Mouse (Mus musculus): ENCODE measurements around the gene Mafb. TPM values are rescaled to one million over a fixed set of nuclear protein-coding genes. Genes with fewer than 3 reads are reported as not detected.

Gene Mafb
- polyA plus RNA-seq, 1 experiment from 2014 or later = 5.3 TPM

DNA sequence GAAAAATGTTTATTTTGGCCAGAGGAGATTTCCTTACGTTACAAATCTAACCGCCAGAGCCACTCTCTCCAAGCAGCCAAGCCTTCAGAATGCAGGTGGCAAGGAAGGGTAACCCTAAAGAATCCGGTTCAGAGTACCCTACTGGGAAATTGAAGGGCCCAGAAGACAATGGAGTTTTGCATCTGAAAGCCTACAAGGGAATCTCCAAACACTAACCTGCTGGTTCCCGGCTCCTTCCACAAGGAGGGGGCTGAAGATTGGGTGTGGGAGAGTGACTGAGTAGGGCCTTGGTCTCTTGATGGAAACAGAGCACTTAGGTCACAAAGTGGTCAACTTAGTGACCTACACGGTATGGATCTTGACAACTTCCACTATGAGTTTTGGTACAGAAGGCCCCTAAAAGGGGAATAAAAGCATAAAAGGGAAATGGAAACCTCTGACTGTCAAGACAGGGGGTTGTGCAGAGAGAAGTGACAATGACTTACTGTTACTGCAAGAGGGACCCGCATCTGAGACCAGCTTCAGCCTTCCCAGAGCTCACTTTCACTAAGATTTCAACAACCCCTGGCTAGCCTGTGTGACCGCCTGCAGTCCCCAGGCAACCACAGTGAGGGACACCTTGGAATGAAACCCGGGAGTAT lies 6.5 kb downstream of the Mafb start:
- Histone ChIP-seq H3K9me3 (no peaks in the 10 kb centered on the region), H3K4me3 (no peak overlapping the region), H3K27me3 (replicated peaks; ENCODE audit: low read depth, poor library complexity, severe bottlenecking) (peaks cover 93% of the 10 kb centered on the region), H3K36me3 (replicated peaks) (no peaks in the 10 kb centered on the region), H3K4me1 (peaks cover 26% of the 10 kb centered on the region), H3K27ac (replicated peaks) (no peak overlapping the region)
- 2% methylated on average over 8 of the region's 8 CpGs for WGBS
- DNase-seq (ENCODE audit: low spot score) = peak; percentile 35

DNA sequence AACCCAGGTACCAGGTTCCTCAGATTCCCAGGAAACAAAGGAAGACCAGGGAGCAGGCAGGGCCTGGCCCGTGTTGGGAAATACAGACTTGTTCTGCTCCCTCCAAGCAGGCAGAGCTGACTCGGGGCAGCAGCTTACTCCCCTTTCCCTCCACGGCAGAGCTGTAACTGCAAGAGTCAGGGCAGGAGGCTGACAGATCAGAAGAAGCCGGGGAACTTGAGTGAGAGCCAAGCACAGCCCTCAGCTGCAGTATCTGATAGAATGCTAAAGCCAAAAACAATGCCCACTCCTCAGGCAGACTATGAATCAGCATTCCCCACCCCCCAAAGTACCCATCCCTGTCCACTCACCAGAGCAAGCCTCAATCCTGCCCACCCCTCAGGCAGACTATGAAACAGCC lies 8.0 kb downstream of the Mafb start:
- 6% methylated on average over 4 of the region's 4 CpGs for WGBS
- no peak for DNase-seq (ENCODE audit: low spot score)
- H3K27me3 ChIP-seq (replicated peaks; ENCODE audit: low read depth, poor library complexity, severe bottlenecking) = peaks cover 82% of the 10 kb centered on the region

DNA sequence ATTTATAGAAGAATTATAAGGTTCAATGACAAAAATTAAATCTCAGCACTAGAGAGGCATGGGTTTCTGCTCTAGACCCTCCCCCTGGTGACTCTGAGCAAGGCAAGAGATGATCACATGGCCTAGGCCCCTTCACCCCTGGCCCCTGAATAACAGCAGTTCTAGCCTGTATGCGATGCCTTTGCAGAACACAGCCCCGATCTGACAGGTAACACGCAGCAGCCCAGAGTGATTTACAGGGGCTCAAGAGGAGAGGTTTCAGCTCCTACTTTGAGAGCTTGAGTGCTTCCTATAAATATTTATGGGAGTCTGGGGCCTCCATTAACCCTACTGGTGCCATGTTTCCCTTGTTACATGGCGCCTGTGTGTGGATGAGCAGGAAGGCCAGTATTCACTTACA lies 9.4 kb downstream of the Mafb start:
- peaks cover 30% of the 10 kb centered on the region for H3K4me1 ChIP-seq
- DNase-seq (ENCODE audit: low spot score) = no peak
- H3K9me3 ChIP-seq = no peaks in the 10 kb centered on the region
- peaks cover 73% of the 10 kb centered on the region for H3K27me3 ChIP-seq (replicated peaks; ENCODE audit: low read depth, poor library complexity, severe bottlenecking)
- no peak overlapping the region for H3K4me3 ChIP-seq
- WGBS = 72% methylated on average over 4 of the region's 4 CpGs
- H3K27ac ChIP-seq (replicated peaks) = no peak overlapping the region
- no peaks in the 10 kb centered on the region for H3K36me3 ChIP-seq (replicated peaks)

More for the DNA sequence above, 8.0 kb downstream of the Mafb start:
- no peaks in the 10 kb centered on the region for H3K36me3 ChIP-seq (replicated peaks)
- no peaks in the 10 kb centered on the region for H3K9me3 ChIP-seq
- H3K4me1 ChIP-seq = peaks cover 16% of the 10 kb centered on the region
- H3K27ac ChIP-seq (replicated peaks) = no peak overlapping the region
- no peak overlapping the region for H3K4me3 ChIP-seq

DNA sequence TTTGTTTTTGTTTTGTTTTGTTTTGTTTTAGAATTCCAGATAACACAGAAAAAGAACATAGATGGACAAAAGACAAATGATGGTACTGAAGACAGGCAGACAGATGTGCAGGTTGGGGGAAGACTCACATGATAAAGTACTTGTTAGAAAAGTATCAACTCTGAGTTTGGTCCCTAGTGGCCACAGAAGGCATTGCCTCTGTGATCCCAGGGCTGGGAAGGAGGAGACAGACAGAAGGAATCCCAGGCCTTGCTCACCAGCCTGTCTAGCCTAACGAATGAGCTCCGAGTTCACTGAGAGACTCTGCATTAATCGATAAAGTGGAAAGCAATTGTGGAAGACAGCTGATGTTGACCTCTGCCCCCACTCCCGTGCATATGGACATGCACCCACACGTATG lies 10.7 kb downstream of the Mafb start:
- Histone ChIP-seq H3K9me3 (no peaks in the 10 kb centered on the region), H3K4me3 (no peak overlapping the region), H3K36me3 (replicated peaks) (no peaks in the 10 kb centered on the region), H3K4me1 (peaks cover 36% of the 10 kb centered on the region), H3K27me3 (replicated peaks; ENCODE audit: low read depth, poor library complexity, severe bottlenecking) (peaks cover 63% of the 10 kb centered on the region), H3K27ac (replicated peaks) (no peak overlapping the region)
- peak; percentile 38 for DNase-seq (ENCODE audit: low spot score)
- 59% methylated on average over 5 of the region's 5 CpGs for WGBS

DNA sequence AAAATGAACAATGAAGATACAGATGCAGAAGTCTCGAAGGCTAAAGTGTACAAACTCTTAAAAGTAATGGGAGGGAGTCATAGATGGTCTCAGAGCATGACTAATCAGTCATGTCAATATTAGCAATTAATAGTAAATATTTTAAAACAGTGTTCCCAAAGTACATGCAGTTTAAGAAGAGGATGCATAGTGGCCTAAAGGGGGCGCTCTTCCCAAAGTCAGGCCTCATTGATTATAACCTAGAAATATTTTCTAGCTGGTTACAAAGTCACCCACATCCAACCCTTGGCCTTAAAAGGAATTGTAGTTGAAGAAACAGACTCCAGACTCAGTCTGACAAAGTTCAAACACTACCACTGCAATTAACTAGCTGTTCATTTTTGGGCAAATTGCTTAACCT lies 12.5 kb downstream of the Mafb start:
- no peaks in the 10 kb centered on the region for H3K36me3 ChIP-seq (replicated peaks)
- H3K27ac ChIP-seq (replicated peaks) = no peak overlapping the region
- peaks cover 39% of the 10 kb centered on the region for H3K4me1 ChIP-seq
- no peaks in the 10 kb centered on the region for H3K9me3 ChIP-seq
- DNase-seq (ENCODE audit: low spot score) = no peak
- peaks cover 45% of the 10 kb centered on the region for H3K27me3 ChIP-seq (replicated peaks; ENCODE audit: low read depth, poor library complexity, severe bottlenecking)
- WGBS = 62% methylated on average over 2 of the region's 2 CpGs
- no peak overlapping the region for H3K4me3 ChIP-seq

DNA sequence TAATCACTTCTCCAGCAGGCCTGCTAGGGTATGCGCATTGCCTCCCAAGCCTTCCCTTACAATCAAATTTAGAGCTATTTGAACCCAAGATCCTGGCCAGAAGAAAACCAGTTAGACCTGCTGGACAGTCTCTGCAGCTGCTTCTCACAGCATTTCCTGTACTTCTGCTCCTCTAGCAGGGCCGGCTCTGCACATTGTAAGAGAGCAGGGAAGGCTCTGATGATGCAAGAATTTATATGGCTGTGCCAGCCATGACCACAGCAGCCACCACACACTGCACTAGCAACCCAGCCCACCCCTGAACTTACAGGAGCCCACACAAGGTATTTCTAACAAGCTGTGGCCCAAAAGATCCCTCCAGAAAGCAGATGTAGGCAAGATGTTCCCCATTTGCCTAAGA lies 13.3 kb downstream of the Mafb start:
- 52% methylated on average over 2 of the region's 2 CpGs for WGBS
- Histone ChIP-seq H3K27ac (replicated peaks) (no peak overlapping the region; the same call in 1 of the 2 replicates), H3K4me1 (peaks cover 41% of the 10 kb centered on the region)

DNA sequence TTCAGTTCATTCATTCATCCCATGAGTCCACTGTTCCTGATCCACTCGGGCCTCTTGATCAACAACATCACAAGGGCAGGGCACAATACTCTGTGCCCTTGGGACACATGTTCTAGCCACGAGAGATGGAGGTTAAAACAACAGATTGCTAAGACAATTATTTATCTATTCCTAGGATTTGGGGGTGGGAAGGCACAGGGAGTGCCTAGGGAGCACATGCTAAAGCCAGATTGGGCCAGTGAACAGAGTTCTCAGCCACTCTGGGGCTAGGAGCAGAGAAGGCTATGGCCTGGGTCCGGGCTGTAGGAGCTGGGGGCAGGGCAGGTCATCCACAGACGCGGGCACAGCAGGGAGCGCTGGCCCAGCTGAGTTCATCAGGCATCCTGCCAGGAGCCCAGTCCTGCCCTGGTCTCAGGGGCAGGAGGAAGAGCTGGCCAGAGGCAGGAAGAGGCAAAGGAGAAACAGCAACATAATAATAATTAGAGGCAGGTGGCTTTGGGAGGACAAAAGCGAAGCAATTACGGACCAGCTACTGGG lies 15.8 kb downstream of the Mafb start:
- WGBS = 17% methylated on average over 8 of the region's 8 CpGs
- H3K4me1 ChIP-seq = peaks cover 52% of the 10 kb centered on the region
- H3K9me3 ChIP-seq = no peaks in the 10 kb centered on the region
- H3K27me3 ChIP-seq (replicated peaks; ENCODE audit: low read depth, poor library complexity, severe bottlenecking) = peaks cover 14% of the 10 kb centered on the region; the same call in 1 of the 2 replicates
- H3K4me3 ChIP-seq = no peak overlapping the region
- no peaks in the 10 kb centered on the region for H3K36me3 ChIP-seq (replicated peaks)
- H3K27ac ChIP-seq (replicated peaks) = no peak overlapping the region; the same call in 1 of the 2 replicates
- DNase-seq (ENCODE audit: low spot score) = no peak

More for the DNA sequence above, 13.3 kb downstream of the Mafb start:
- H3K4me3 ChIP-seq = no peak overlapping the region
- peak; percentile 41 for DNase-seq (ENCODE audit: low spot score)
- H3K9me3 ChIP-seq = no peaks in the 10 kb centered on the region
- H3K36me3 ChIP-seq (replicated peaks) = no peaks in the 10 kb centered on the region
- peaks cover 37% of the 10 kb centered on the region for H3K27me3 ChIP-seq (replicated peaks; ENCODE audit: low read depth, poor library complexity, severe bottlenecking)

DNA sequence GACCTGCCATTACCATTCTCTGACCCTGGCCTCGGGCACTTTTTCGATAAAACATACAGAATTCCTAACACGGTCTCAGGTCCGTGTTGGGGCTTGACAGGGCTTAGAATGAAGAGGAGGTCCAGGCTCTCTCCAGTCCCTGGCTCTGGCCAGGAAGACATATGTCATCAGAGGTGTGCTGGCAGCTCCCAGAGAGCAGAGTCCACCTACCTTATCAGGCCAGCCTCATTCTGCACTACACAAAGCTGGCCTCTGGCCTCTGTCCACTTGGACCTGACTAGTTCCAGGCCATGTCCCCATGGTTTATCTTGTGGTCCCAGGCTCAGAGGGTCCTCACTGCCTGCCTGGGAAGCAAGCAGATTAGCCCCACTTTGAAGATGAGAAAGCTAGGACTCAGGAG lies 17.3 kb downstream of the Mafb start:
- H3K36me3 ChIP-seq (replicated peaks) = no peaks in the 10 kb centered on the region
- peak overlapping the region; percentile 7; the same call in 1 of the 2 replicates for H3K27ac ChIP-seq (replicated peaks)
- H3K4me3 ChIP-seq = no peak overlapping the region
- no peak for DNase-seq (ENCODE audit: low spot score)
- peaks cover 8% of the 10 kb centered on the region; the same call in 1 of the 2 replicates for H3K27me3 ChIP-seq (replicated peaks; ENCODE audit: low read depth, poor library complexity, severe bottlenecking)
- 52% methylated on average over 4 of the region's 4 CpGs for WGBS
- H3K9me3 ChIP-seq = no peaks in the 10 kb centered on the region
- H3K4me1 ChIP-seq = peaks cover 54% of the 10 kb centered on the region

DNA sequence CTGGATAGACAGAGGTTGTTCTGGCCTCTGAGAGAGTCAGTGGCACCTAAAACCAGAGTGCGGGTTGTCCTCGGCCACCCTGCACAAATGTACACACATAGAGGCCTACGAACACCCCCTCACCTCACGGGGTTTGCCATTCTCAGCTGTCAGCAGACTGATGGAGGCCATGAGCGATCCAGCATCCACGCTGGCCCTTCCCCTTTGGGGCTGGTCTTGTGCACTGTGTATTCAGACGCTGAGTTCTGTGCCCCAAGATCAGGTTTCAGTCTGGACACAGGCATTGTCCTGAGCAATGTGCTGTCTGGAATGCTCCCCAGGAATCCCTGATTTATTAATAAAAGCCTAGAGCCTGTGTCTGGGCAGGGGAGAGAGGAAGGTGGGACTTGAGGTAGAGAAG lies 18.1 kb downstream of the Mafb start:
- peaks cover 57% of the 10 kb centered on the region for H3K4me1 ChIP-seq
- H3K27me3 ChIP-seq (replicated peaks; ENCODE audit: low read depth, poor library complexity, severe bottlenecking) = peaks cover 8% of the 10 kb centered on the region; the same call in 1 of the 2 replicates
- 33% methylated on average over 7 of the region's 7 CpGs for WGBS
- peak overlapping the region; percentile 70 for H3K27ac ChIP-seq (replicated peaks)
- peak; percentile 56 for DNase-seq (ENCODE audit: low spot score)
- 0 out of 2 replicates have a peak overlapping the region, but pooled peaks have one; percentile 11 for H3K4me3 ChIP-seq
- no peaks in the 10 kb centered on the region for H3K9me3 ChIP-seq
- H3K36me3 ChIP-seq (replicated peaks) = no peaks in the 10 kb centered on the region

DNA sequence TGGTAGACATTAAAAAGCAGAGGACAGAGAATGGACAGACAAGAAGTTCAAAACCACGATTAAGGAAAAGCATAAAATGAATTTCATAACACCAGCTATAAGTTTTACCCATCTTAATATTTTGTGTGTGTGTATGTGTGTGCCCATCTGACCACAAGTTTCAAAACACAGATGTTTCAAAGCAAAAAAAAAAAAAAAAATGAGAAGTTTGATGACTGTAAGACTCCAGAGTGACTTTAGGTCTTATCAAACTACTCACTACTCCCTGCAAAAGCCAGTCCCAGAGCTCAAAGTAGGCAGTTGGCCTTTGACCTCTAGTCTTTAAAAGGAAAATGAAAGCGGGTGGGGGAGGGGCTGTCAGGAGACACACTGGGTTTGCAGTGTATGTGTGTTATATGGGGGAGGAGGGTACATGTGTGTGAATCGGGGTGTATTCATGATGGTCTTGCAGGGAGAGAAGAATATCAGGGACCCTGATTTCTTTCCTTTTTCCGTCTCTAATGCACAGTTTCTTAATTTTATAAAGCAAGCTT lies 18.7 kb downstream of the Mafb start:
- no peak for DNase-seq (ENCODE audit: low spot score)

DNA sequence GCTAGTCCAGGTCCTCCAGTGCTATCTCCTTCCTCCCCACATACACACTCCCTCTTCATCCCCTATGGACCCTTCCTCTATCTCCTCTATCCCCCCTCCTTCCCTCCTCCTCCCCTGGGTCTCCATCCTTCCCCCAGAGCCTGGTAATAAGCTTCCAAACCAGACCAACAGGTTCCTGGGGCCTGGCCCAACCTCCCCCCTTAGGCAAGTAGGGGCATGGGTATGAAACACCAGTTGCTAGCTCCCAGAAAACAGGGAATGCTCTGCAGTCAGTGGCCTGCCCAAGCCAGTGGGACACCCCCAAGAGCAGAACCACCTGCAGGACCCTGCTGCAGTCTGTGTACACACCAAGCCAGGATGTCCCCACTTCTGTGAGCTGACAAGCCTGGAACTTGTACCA lies 21.2 kb downstream of the Mafb start:
- Histone ChIP-seq H3K4me1 (peaks cover 34% of the 10 kb centered on the region), H3K36me3 (replicated peaks) (no peaks in the 10 kb centered on the region), H3K4me3 (no peak overlapping the region), H3K9me3 (no peaks in the 10 kb centered on the region), H3K27me3 (replicated peaks; ENCODE audit: low read depth, poor library complexity, severe bottlenecking) (no peaks in the 10 kb centered on the region), H3K27ac (replicated peaks) (no peak overlapping the region)
- DNase-seq (ENCODE audit: low spot score) = no peak

More for the DNA sequence above, 18.7 kb downstream of the Mafb start:
- H3K27me3 ChIP-seq (replicated peaks; ENCODE audit: low read depth, poor library complexity, severe bottlenecking) = peaks cover 8% of the 10 kb centered on the region; the same call in 1 of the 2 replicates
- no peaks in the 10 kb centered on the region for H3K9me3 ChIP-seq
- no peak overlapping the region for H3K4me3 ChIP-seq
- 46% methylated on average over 4 of the region's 4 CpGs for WGBS
- no peaks in the 10 kb centered on the region for H3K36me3 ChIP-seq (replicated peaks)
- peaks cover 52% of the 10 kb centered on the region for H3K4me1 ChIP-seq
- no peak overlapping the region; the same call in 1 of the 2 replicates for H3K27ac ChIP-seq (replicated peaks)

DNA sequence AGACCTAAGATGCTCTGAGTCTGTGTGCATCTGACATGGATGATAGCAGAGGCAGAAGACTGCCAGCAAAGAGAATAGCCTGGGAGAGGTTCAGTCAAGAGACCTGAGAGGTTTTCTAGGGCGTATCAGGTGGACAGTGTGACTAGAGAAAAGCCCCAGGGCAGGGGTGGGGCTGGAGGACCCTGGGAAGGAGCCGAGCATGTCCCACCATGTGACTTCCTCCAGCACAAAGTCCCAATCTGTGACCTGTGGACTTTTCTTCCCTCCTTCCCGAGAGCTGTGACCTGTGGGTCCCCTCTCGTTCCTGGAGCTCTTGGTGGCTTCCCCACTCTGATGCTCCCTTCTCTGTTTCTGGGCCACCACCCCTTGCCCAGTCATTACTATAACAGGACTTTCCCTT lies 26.7 kb downstream of the Mafb start:
- Histone ChIP-seq H3K9me3 (no peaks in the 10 kb centered on the region), H3K27me3 (replicated peaks; ENCODE audit: low read depth, poor library complexity, severe bottlenecking) (0 out of 2 replicates have a peak, but pooled peaks cover 3% of the 10 kb centered on the region)
- WGBS = 36% methylated on average over 4 of the region's 4 CpGs

DNA sequence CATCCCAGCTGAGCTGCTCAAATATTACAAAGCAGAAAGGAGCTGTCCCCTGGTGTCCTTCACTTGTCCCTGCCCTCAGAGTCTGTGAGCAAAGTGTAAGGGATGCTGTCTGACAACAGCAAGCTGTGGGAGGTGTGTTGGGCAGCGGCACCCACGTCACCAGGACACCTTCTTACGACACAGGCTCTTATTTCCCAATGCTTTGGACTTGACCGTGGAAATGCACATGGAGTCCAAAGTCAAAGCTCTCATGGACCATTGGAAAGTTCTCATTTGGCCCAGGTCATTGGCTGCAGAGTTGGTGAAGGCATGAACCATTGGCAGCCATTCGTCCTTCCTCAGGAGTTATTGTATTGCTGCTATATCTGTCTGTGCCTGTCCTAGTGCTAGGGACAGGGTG lies 27.3 kb downstream of the Mafb start:
- 95% methylated on average over 5 of the region's 5 CpGs for WGBS
- H3K9me3 ChIP-seq = no peaks in the 10 kb centered on the region
- no peak overlapping the region for H3K4me3 ChIP-seq
- no peaks in the 10 kb centered on the region for H3K36me3 ChIP-seq (replicated peaks)
- no peak overlapping the region for H3K27ac ChIP-seq (replicated peaks)
- H3K27me3 ChIP-seq (replicated peaks; ENCODE audit: low read depth, poor library complexity, severe bottlenecking) = 0 out of 2 replicates have a peak, but pooled peaks cover 3% of the 10 kb centered on the region
- 0 out of 2 replicates have a peak, but pooled peaks cover 9% of the 10 kb centered on the region for H3K4me1 ChIP-seq
- DNase-seq (ENCODE audit: low spot score) = no peak

More for the DNA sequence above, 26.7 kb downstream of the Mafb start:
- Histone ChIP-seq H3K4me1 (0 out of 2 replicates have a peak, but pooled peaks cover 12% of the 10 kb centered on the region), H3K4me3 (no peak overlapping the region), H3K27ac (replicated peaks) (no peak overlapping the region), H3K36me3 (replicated peaks) (no peaks in the 10 kb centered on the region)
- no peak for DNase-seq (ENCODE audit: low spot score)

Measured in embryonic facial prominence, embryonic 10.5 days (tissue).